Mouse (Mus musculus): Measurements from ENCODE around the gene Dpm3.
A peak's percentile ranks its signal among the peaks of the same experiment; 100 is the strongest.

DNA sequence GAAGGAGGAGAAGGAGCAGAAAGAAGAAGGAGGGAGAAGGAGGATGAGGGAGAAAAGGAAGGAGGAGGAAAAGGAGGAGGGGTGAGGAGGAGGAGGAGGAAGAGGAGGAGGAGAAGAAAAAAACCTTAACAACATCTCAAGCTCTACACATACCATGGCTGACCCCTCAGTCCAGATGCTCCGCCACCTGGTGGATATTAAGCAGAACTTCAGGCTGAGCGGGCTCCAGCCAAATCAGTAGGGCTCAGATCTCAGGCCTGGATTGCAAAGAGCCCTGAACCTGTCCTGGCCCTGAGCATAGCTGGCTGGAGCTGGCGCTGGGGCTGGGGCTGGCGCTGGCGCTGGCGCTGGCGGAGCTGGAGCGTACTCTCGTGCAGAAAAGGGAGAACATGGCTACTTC lies 48.9 kb downstream of the Dpm3 start:
- TF ChIP-seq CTCF (IDR thresholded peaks at IDR 0.05; ENCODE audit: low read depth) (peak; percentile 88), EP300 (IDR thresholded peaks at IDR 0.05; ENCODE audit: low read depth) (no peak)

Measured in liver, postnatal 0 days (tissue).